Mouse (Mus musculus): ENCODE data around the gene Retreg3.

Gene Retreg3

DNA sequence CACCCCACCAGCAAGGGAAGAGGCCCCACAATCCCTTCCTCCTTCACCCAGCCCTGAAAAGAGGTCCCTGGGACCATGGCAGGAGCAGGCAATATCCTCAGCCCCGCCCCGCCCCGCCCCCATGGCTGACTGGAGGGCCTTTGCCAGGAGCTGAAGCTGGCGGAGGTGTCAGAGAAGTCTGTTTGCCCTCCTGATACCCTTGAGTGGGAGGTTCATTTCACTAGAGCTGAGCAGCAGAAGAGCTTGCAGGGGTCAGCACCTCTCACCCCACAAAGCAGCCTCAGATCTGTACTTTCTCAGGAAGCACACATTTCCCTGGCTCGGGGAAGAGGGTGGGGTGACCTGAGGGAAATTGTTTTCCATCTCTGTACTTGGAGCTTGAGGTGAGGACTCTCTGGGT lies 61.0 kb downstream of the Retreg3 start:
- in situ Hi-C loops (cut with MboI, MseI): loop anchor here (5.0 kb wide), 1 partner anchor 91 kb away; no protein-coding TSS in a partner anchor

DNA sequence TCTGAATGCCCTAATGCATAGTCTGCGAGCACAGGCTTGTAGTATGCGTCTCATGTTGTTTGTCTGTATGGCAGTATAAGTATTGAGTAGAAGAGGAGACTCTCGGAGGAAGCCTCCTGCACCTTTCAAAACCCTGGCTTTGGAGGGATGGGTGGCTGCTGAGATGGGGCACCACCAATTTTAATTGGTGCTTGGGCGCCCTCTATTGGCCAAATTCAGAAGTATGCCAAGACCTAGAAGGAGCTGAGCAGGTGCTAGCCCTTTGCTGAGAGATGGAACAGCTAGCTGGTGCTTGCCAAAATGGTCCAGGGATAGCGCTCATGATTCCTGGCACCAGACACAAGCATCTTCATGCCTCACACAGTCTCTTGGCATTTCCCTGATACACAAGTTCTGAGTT lies 61.8 kb downstream of the Retreg3 start:
- in situ Hi-C loops (cut with MboI, MseI): loop anchor here (5.0 kb wide), 1 partner anchor 91 kb away; no protein-coding TSS in a partner anchor

DNA sequence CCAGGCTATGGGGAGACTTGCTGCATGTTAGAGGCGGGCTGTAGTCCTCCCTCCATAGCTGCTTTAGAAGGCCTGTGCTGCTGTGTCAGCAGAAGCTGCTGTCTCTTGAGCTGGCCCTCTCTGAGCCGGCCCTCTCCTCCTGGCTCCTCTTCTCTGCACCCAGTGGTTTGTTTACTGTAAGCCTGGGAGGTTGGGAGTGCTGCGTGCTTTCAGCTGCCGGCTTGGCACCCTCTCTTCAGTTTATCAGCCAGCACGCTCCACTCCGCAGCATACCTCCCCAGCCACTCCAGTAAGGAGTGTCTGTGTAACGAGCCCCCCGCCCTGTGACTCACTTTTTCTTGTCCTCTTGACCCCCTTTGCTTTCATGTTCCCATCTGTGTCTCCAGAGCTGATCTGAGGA lies 62.8 kb downstream of the Retreg3 start:
- in situ Hi-C loops (cut with MboI, MseI): loop anchor here (5.0 kb wide), 1 partner anchor 90 kb away; no protein-coding TSS in a partner anchor

DNA sequence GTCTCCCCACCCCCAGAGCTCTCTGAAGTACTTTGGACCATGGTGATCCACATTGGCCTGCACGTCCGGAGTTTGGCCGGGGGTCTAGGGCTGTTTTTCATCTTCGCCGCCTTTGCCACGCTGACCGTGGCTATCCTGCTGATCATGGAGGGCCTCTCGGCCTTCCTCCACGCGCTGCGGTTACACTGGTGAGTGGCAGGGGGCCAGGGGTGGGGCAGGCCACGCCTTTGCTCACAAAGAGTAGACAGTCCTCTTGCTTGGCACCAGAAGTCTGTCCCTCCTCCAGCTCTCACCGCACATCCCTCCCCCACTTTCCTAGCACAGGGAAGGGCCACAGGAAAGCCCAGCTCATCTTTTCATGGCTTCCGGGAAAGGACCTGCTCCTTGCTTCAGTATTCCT lies 64.3 kb downstream of the Retreg3 start:
- in situ Hi-C loops (cut with MboI, MseI): loop anchor here (5.0 kb wide), 1 partner anchor 88 kb away; no protein-coding TSS in a partner anchor

DNA sequence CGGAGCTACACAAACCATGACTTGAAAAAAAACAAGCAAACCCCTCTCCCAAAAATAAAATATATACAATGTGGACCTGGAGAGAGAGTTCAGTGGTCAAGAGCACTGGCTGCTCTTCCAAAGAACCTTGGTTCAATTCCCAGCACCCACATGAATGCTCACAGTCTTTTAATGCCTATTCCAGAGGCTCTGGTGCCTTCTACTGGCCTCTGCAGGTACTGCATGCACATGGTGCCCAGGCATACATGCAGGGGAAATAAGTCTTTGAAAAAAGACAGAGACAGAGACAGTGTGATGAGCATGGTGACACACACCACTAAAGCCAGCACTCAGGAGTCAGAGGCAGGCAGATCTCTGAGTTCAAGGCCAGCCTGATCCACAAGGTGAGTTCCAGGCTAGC lies 65.7 kb downstream of the Retreg3 start:
- in situ Hi-C loops (cut with MboI, MseI): loop anchor here (5.0 kb wide), 1 partner anchor 37 kb away; no protein-coding TSS in a partner anchor

DNA sequence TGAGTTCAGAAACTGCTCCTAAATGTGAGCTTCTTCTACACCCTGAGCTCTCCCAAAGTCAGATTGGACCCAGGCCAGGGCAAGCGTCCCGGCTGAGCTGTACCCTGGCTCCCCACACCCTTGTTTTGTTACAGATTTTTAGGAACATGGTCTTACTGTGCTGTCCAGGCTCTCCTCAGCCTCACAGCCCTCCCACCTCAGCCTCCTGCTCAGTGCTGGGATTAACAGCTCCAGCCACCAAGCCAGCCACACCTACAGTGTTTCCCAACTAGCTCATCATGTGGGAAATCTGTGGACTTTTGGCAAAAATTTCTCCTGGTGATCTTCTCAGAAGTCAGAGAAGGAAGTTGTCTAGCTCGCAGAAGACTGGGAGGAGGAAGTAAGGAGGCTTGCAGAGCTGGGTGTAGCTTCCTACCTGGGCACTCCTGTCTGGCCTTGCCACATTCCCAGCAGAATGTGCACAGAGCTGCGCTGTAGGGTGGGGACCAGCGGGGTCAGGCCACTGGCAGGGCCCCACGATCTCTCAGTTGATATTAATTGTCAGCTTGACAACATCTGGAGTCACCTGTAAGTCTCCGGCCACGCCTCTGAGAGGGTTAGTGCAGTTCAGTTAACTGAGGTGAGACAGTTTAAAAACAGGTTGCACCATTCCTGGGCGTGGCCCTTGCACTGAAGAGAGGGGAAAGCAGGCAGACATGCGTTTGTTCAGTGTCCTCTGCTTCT lies 66.8 kb downstream of the Retreg3 start:
- in situ Hi-C loops (cut with MboI, MseI): loop anchor here (5.0 kb wide), 1 partner anchor 36 kb away; no protein-coding TSS in a partner anchor

DNA sequence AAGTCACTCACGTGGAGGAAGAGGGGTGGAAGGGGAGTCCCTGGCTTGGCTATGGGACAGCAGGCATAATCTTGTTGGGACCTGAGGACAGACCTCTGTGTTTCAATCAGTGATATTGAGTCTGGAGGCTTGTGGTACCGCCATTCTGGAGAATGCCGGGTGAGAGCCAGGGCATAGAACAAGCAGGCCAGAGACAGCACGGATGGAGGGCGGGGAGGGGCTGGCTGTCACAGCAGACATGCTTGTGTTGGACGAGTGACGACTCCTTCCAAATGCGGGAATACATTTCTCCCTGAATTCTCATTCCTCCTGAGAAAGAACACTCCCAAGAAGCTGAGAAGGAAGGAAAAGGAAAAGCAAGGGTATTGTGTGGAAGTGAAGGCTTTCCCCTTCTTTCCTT lies 68.1 kb downstream of the Retreg3 start:
- in situ Hi-C loops (cut with MboI, MseI): loop anchor here (5.0 kb wide), 1 partner anchor 34 kb away; no protein-coding TSS in a partner anchor

DNA sequence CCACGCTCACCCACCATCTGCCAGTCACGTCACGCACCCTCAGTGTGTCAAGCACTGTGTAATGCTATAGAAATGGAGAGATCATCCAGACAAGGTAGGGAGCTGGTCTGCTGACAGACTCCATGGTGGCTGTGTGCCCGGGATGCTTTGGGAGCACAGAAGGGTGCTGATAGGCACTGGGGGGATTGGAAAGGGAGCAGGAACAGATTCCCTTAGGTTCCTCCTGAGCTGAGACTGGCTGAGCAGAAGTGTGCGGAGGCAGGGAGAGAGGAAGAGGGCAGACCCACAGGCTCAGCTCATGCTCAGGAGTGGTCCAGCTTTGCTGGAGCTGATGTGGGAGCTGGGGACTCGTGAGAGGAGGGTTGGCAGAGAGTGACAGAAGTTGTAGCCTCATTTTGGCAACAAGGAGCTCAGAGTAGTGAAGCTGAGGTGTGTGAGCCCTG lies 68.6 kb downstream of the Retreg3 start:
- in situ Hi-C loops (cut with MboI, MseI): loop anchor here (5.0 kb wide), 1 partner anchor 34 kb away; no protein-coding TSS in a partner anchor

DNA sequence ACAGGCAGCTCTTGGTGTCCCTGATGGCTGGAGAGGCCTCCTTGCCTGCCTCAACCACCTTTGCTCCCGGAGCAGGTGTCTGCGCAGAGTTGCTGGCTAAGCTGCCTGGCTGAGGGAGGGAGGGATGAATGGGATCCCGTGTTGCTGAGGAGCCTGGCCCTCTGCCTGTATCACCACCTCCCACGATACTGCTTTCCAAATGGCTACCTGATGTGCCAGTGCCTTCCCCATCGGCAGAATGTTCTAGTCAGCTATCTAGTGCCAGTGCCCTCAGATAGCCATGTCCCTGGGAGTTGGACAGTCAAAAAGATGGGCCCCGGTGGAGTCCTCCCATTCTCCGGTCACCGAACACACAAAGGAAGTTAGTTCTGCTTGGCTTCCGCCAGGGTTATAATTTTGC lies 69.3 kb downstream of the Retreg3 start:
- in situ Hi-C loops (cut with MboI, MseI): loop anchor here (5.0 kb wide), 1 partner anchor 33 kb away; no protein-coding TSS in a partner anchor

DNA sequence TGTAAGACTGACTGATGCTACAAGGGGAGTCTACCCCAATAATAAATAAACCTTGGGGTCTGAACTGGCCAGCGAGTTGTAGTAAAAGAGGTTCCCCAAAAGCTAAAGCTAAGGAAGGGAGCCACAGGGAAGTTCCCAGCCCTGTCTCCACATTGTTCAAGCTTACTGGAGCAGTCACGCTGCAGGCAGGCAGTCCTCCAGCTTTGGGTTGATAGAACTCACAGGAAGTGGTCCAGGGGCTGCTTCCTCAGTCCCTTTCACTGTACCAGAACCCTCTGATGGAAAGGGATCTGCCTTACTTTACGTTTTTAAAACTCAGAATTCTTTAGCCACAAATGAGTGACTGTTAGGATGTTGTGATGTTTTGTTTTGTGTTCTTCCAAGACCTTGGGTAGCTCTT lies 72.2 kb downstream of the Retreg3 start:
- in situ Hi-C loops (cut with MboI, MseI): no loop called here

DNA sequence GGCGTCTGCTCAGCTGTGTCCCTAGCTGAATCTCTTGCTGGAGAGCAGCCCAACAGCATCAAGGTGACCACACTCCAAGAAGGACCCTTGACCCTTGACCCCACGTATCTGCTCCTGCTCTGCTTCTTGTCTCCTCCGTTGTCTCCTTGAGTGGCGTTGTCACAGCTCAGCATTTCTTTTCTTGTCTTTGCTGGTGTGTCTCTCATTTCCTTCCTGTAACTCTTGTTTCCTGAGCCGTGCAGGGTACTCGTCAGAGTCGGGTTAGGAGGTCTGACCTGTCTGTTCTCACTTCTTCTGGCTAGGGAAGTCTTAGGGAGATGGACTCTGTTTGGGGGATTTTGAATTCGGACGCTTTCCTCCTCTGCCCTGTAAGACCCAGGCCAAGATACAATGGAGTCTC lies 73.3 kb downstream of the Retreg3 start:
- in situ Hi-C loops (cut with MboI, MseI): no loop called here
